Mouse (Mus musculus): ENCODE data around the gene Cetn4.

Cetn4 gene

DNA sequence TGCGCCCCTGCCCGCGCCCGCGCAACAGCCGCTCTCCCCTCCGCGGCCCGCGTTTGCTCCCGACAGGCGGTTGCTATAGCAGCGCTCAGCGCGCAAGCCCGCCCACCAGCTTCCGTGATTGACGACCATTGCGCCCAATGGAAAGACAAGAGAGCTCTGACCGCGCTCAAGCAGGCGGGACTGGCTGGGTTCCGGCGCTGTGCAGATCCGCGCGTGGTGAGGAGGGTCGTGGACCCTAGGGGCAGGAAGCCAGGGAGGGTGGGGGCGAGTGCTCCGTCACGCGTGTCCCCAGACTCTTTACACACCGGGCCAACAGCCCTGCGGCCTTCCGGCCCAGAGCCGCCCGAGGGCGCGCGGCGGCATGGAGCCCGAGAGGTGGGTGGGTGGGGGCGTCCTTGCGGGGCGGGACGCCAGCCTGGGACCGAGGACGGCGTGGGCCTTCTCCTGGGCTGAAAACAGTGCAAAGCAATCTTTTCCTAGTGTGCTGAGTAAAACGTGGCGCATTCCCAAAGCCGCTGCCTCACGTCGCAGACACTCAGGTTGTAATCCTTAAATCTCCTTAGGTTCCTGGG is at the start of gene Cetn4, which contains the start of gene Bbs12:
Gene Cetn4, minus strand, starts transcription at position 339 of the 572 bp plus-strand sequence.
Gene Bbs12, plus strand, starts transcription at position 185 of the 572 bp plus-strand sequence.
- DNase-seq, result peak; percentile 99

DNA sequence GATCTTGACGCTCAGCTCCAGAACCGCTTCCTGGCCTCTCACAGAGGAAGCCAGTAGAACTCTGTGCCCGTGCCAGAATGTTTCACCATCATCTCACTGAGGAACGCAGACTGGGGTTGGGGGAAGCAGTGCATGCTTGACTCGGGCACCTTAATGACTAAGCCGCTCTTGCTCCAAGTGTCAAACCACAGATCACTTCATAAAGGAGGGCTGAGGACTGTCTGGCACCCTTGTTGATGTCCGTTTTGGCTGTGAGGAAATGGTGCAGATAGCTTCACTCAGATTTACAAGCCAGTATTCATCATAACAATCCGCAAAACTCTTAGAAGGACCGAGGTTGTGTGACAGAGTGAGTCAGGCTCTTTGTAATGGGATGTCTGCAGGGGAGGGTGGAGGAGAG is 48.2 kb upstream of the Cetn4 start:
- no peak for DNase-seq

GRCm38 (mm10) chr3:37354737-37355136 is 42.2 kb upstream of the Cetn4 start:
- no peak for DNase-seq

DNA sequence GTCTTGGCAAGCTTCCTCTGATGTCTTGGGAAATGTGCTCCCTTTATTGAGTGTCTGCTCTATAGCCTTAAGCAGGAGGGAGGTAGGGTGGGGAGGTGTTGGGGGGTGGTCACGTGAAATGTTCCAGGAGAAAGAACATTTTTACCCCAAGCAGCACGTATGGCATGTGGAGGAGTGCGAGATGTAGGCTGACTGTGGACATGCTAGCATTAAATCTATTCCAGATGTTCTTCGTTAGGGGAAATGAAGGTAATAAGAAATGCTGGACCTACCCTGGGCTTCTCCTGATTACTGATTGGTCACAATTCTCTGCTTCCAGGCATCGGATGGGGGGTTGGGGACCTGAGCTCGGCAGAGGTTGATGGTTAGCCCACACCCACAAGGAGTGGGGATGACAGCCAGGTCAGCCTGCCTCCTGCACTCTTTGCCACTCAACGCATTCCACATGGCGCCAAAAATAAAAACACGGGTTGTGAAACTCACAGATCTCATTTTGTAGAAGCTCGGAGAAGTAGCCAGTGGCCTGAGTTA is 41.5 kb upstream of the Cetn4 start:
- DNase-seq, result no peak

DNA sequence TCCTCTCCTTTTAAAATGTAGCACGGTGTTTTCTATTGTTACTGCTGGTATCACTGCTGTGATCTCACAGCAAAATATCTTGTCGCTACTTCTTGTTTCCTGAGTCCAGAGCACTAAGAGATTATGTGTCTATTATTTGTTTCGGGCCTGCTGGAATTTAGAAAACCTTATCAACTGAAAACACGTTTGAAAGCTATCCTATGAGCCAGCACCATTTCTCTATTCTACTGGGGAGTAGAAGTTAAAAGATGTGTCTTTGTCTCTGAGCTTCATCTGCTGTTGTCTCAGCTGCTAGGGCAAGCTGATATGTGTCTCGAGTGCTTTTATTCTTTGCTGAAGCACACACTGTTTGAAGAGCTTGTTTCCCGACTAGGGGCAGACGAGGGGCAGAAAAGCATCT is 37.9 kb upstream of the Cetn4 start:
- DNase-seq, result no peak

GRCm38 (mm10) chr3:37349166-37349548 is 36.6 kb upstream of the Cetn4 start:
- DNase-seq, result no peak

- DNase-seq, result peak; percentile 25
Observed at GRCm38 (mm10) chr3:37348221-37349165, 36.0 kb upstream of the Cetn4 start, which contains the start of gene Fgf2. TSS of gene Fgf2 (plus strand) at chr3:37348346.

- no peak for DNase-seq
Observed at GRCm38 (mm10) chr3:37347671-37348070, 35.2 kb upstream of the Cetn4 start.

GRCm38 (mm10) chr3:37342811-37343210 is 30.3 kb upstream of the Cetn4 start:
- DNase-seq, result no peak

GRCm38 (mm10) chr3:37341110-37341509 is 28.6 kb upstream of the Cetn4 start:
- DNase-seq, result peak; percentile 13

GRCm38 (mm10) chr3:37334053-37334452 is 21.5 kb upstream of the Cetn4 start:
- no peak for DNase-seq

DNA sequence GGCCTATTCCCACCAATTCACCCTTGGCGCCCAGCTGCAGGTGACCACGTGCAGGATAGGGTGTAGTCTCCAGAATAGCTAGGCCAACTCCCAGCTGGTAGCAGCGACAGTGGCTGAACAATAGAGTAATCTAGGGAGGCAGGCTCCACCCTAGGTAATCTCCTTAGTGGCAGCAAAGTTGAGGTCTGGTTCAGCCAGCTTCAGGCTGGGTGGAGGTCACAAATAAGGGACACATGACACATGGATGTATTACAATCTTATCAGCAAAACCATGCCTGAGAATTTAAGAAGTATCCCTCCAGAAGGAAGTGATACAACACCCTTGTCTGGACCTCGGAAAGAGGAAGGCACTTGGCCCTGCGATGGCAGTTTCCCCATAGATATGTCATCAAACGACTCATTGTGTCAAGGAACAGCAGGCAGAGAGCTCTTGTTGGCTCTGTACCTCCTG is 19.5 kb upstream of the Cetn4 start:
- no peak for DNase-seq

DNA sequence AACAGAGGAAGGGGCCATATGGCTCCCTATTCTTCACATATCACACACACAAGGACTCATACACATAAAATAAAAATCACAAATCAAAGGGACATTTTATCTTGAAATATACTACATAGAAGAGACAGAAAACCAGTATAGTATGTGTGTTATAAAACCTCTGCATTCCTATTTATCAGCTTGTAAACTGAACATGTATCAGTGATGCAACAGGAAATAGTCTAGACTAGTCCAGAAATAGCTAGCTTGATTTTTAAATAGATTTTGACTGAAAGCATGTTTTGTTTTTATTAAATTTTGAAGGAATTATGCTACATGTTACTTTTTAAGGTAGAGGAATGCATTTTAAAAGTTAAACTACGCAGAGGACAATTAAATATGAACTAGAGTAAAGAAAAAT is 17.5 kb upstream of the Cetn4 start:
- DNase-seq, result no peak

DNA sequence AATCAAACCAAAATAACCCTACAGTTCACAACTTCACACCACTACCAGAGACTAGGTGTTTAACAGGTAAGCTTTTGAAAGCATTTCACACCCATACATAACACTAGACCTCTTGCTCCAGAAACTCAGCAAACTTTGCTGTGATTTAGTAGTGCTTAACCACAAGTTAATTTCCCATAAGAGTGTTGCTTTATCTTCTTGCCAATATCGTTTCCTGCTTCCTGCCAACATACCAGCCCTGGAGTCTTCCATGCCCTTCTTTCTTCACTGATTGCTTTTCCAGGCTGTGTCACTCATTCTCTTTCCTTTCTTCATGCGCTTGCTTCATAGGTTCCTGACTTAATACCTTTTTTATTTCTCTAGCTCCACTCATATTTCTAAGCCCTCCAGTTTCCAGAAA is 16.0 kb upstream of the Cetn4 start:
- DNase-seq, result no peak

DNA sequence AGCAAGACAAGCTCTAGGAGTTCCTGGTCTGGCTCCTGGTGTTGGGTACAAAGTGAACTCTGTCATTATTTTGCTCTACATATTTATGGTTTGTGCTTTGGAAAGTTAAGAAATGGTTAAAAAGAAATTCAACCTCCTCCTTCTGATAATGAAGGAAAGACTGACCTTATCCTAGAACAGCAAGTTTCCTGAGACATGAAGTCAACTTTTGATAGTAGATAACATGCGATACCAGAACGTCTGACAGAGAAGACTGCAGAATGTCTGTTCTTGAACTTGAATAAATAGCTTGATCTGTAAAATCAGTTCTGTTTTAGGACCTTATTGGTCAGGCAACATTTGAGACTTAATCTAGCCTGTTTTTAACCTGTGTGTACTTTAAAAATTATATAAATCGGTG is 14.1 kb upstream of the Cetn4 start:
- no peak for DNase-seq

GRCm38 (mm10) chr3:37325317-37326112 is 13.0 kb upstream of the Cetn4 start:
- DNase-seq, result no peak

- no peak for DNase-seq
Observed at GRCm38 (mm10) chr3:37324310-37324709, 11.8 kb upstream of the Cetn4 start.

GRCm38 (mm10) chr3:37316233-37316632 is 3.7 kb upstream of the Cetn4 start:
- no peak for DNase-seq

GRCm38 (mm10) chr3:37313371-37313770 is 863 bp upstream of the Cetn4 start:
- no peak for DNase-seq

DNA sequence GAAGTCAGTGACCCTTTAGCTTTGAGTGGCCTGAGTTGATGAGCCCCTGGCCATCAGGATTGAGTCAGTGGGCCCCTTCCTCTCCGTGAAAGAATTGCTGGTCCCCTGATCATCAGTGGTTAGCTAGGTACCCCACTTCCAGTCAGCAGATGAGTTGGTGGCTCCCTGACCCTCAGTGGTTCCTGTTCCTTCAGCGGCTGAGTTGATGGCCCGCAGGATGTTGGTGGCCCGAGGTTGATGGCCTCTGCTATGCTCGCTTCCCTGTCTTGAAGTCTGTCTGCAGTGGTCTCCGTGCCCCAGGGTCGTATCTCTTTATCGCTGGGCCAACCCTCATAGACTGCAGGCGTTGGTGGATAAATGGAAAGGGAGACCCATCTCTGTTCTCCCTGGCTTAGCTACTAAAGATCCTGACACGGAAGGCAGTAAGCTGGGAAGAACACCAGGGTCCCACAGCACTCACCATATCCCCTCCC is 575 bp downstream of the Cetn4 start:
- DNase-seq, result no peak

GRCm38 (mm10) chr3:37303392-37304139 is 8.9 kb downstream of the Cetn4 start:
- DNase-seq, result no peak

GRCm38 (mm10) chr3:37302685-37303084 is 9.8 kb downstream of the Cetn4 start:
- no peak for DNase-seq
